Mouse (Mus musculus) thymus, postnatal 10 days (tissue): Measurements from ENCODE around the gene Kif1a.
A peak's percentile ranks its signal among the peaks of the same experiment; 100 is the strongest.

Experiments used
- DNase-seq, 2 experiments: peaks; one replicate each; pipeline ENCODE4 v3.0.0; 2021; ENCODE audit warnings: low spot score in 2 of 2

Kif1a gene

DNA sequence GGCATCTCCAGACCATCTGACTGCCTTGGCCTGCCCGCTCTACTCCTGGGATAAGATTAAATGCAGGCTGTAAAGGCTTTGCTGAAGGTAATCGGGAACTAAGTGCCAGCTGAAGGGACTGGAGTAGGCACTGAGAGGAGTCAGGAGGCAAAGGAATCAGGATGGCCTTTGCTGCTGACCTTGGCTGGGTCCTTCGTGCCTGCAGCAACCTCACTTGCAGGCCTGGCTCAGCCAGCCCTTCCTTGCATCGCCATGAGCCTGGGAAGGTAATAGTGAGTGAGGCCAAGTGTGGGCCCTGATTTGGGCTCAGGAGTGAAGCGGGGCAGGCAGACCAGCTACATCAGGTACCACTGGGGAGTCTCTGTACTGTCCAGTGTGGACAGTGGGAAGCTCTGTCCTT, 2.8 kb downstream of the Kif1a start:
- DNase-seq: no peak

DNA sequence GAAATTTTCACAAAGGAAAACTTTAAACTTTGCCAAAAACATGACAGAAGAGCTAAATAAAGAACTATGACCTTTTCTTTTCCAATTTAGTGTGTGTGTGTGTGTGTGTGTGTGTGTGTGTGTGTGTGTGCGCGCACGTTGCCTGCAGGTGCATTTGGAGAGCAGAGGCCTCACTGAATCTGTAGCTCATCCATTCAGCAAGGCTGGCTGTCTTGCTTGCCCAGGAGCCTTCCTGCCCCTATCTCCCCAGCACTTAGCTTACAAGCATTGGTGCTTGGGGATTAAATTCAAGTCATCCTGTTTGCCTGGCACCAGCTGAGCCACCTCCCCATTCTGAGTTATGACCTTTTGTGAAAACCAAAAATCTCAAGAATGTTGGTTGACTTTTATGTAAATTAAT, 9.2 kb downstream of the Kif1a start:
- DNase-seq: no peak

DNA sequence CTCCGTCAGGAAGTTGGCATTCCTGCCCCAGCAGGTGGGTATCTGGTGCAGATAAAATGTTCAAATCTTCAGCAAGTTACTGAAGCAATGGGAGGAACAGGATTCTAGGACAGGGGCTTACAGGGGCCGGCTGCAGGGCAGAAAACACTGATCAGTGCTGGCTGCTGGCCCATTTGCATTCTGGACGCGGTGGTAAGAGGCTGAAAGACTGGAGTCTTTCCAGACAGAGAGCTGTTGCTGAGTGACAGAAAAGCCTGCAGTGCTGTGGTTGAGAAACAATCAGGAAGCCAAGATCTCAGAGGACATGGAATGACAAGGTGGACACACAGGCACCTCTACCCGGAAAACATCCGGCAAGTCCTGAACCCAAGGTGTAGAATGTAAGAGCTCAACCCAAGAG, 16.6 kb downstream of the Kif1a start:
- no peak for DNase-seq

DNA sequence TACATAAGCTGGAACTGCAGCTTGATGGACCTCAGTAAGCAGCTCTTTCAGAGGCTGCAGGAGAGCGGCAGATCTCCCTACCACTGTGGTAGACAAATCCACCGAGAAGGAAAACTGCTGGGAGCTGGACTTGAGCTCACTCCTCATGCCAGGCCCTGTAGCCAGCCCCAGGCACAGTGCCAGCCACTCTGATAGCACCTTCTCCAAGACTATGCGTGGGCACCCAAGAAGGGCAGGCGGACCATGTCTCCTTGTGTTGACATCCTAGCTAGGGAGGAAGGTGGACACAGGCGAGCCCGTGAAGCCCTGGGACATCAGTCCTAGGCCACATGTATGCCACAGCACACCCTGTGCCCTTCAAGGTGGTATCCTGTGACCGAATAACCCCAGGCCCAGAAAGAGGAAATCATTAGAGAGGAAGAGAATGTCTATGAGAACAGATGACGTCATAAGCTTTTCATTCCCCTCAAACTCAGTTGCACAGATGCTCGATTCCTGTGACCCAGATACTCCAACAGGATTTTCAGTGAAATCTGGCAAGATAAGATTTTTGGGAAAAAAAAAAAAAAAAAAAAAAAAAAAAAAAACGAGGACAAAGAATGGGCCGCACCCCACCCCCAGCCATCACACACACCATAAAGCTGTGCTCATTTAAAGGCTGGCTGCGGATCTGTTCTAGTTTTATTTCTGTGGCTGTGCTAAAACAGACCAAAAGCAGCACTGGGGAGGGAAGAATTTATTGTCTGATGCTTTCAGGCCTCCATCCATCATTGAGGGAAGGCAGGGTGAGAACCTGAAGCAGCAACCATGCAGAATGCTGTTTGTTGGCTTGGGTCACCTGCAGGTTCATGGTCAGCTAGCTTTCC, 18.1 kb downstream of the Kif1a start:
- no peak for DNase-seq

DNA sequence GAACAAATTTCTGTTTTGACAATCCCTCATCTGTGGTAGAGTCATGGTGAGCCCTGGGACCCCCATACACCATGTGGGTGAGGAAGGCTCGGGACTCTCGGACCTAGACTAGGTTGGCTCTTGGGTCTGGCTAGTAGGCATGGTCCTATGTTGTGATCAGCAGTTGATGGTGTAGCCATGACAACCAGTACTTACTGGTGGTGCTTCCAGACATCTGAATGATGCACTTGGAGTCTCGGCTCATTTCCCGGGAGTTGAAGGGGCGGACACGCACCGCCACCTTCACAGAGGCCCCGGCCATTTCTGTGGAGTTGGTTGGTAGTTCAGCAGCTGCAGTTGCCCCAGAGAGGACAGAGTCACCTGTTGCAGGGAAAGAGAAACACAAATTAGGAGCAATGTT, 19.6 kb downstream of the Kif1a start:
- DNase-seq: no peak

DNA sequence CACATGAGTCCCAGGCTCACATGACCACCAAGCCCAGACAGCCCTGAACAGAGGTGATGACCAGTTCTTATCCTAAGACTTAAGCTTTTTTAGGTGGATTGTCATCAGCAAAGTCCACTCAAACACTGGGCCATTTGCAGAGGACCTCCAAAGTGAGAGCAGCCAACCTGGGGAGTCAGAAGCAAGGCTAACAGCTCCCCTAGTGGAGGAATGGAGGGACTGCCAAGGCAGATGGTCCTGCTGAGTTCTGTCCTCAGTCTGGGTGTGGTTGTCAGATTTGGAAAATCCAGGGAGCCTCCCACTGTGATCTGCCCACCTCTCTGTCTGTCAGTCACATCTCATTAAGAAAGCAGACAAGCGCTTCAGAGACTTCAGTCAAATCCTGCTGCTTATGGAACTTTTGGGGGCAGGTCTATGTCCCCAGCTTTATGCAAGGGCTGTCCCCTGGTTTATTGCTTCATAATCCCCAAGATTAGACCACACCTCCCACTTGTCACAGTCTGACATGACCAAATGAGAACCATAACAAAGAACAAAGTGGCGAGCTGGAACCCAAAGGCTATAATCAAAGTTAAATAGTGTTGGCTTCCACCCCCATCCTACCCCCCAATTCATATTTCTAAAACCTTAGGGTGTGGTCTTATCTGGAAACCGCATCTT, 20.7 kb downstream of the Kif1a start:
- DNase-seq: peak in 1 of 2 experiments; percentile 22

DNA sequence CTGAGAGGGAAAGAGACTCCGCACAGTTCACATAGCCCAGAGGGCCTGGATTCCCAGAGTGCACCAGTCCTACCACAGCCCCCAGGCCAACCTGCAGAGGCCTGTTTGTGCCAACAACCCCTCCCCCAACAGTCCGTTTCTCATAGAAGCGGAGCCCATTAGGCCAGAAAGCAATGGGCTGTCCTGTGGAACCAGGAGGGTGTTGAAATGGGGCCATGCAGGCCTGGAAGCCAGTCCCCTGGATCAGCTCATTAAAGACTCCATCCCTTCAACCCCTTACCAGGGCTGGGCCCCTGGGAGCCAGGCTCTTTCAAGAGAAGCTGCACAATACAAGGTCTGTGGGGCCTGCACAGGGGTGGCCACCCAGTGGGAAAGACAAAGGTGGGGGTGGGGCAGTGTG, 22.1 kb downstream of the Kif1a start:
- no peak for DNase-seq

DNA sequence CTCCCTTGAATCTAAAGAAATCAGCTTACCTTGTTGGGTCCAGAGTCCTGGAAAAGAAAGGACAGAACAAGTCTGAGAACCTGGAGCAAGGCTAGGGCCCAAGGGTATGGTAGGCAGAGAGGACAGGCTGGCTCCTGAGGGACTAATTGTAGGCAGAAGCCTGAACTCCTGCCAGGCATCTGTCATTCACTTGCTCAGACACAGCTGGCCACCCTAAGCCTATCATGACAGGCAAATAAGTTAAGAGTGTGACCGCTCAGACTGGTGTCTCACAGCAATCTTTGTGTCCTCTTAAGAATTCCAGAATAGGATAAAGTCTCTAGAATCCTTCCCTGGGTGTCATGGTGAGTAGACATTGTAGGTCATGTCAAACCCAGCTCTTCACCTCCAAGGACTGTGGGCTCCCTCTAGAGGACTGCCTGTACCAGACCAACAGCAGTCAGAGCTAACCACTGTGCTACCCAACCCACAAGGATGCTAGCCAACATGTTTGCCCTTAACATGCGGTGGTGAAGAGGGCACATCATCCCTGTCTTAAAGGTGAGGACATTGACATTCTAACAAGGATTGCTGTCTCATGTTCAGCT, 29.4 kb downstream of the Kif1a start:
- no peak for DNase-seq

DNA sequence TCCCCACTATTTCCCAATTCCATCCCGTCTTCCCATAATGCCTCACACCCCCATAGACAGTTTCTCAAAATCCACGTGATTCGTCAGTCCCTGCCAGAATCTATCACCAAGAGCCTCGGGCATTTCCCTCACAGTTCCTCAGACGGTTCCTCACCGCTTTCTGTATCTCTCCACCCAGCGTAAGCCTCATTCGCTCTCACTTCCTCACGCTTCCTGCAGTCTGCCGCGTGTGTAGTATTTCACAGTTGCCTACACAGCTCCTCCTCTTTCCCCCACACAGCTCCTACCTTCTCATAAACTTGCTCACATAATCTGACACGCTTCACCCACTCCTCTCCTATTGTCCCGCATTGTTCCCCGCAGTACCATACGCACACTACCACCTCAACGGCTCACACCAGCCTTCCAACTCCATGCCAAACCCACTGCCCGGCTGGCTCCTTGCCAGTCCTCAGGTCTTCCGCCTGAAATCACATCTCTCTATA, 30.2 kb downstream of the Kif1a start:
- no peak for DNase-seq

DNA sequence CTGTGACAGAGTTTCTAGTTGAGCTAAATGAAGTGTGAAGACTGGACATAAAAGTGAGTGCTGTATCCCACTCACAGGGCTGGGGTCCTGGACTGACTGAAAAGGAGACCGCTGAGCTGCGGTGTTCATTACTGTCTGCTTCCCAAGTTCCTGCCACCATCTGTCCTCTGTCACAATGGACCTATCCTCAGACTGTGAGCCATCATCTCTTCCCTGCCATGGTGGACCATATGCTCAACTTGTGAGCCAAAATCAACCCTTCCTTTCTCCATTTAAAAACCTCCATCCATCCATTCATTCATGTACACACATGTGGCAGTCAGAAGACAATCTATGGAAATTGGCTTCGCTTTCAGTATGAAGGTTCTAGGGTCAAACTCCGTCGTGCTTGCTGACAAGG, 30.9 kb downstream of the Kif1a start:
- DNase-seq: no peak

DNA sequence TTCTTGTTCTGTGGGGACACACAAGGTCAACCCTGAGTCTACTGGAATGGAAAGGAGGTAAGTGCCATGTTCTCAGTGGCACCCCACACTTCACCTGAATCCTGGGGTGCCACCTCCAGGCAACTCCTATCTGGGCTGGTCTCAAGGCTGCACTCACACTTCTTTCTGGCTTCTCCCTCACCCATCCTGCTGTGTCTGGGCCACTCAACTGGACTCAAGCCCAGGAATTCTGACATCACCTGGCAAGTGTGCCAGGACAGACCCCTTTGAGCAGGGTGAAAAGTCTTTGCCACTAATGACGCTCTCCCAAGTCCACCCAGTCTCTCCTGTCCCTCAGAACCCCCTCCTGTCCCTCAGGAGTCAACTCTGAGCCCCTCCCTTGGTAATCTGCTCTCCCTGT, 33.2 kb downstream of the Kif1a start:
- DNase-seq: no peak

DNA sequence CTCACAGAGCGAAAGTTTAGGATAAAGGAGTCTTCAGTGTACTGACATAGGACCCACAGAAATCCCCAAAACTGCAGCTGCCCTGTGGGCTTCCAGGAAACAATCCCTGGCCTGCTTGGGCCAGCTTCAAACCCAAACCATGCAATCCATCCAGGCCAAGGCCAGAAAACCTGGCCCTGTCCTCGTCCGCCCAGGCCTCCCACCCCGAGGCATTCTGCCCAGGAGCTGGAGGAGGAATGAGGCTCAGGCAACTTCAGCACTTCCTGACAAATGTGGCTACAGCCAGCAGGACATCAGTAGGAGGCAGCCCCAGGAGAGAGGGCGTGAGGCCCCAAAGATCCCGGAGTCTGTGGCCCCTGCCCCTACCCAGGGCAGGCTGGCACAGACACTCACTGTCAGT, 36.1 kb downstream of the Kif1a start:
- DNase-seq: no peak

DNA sequence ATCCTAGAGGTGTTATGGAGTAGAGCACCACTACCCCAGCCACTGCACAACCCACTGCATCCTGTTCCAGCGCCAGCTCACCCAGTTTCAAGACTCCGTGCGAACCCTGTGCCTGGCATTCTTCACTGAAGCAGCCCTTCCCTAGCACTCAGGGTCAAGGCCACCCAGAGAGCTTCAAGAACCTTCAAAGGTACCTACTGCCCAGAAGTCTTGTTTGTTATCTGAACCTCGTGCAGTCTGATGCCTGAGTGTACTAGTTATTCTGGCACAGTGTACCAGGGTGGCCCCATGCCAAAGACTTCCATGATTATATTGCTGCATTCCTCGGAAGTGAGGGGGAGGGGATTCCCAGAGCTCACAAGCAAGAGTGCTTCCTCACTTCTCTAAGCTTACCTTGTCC, 38.1 kb downstream of the Kif1a start:
- DNase-seq: no peak

DNA sequence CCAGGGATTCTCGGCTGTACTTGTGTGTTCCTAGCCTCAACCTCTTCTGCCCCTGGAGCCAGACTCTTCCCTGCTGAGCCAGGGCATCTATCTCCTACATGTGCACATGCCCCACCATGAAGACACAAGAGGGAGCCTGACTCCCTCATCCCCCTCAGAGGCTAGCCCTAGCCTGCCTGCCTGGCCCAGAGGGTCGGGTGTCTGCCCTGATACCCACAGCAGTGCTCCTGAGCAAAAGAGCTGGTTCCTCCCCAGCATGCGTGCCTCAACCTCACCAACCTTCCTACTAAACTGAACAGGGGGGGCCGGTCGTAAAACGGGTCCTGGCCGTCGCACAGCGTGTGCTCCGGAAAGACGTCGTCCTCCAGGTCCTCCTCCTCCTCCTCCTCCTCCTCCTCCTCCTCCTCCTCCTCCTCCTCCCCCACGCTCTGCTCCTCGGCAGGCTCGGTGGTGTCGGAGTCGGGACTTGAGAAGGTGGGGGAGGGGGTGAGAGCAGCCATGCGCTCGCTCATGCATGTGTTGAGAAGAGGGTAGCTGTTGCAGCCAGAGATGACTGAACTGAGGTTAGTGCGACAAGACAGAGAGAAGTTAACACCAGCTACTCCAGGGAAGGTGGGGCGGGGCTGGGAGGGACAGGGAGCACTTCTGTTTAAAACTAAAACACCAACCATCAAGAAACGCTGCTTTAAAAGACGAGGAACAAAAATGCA, 50.5 kb downstream of the Kif1a start:
- no peak for DNase-seq

DNA sequence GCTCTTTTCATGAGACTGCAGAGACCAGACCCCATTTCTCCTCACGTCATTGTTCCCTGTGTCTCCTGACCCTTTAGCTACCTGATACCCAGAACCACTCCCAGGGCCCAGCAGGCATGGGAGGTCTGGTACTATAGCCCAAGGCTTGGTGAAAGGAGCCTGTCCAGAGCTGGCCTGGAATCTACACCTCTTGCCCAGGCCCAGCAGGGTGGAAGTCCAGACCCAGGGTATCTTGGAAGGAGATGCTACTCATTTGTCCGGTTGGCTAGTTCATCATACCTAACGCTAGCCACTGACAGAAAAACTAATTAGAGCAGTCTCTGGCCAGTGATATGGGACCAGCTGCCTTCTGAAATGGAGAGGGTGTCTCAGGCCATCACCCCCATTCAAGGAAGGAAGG, 51.7 kb downstream of the Kif1a start:
- no peak for DNase-seq

DNA sequence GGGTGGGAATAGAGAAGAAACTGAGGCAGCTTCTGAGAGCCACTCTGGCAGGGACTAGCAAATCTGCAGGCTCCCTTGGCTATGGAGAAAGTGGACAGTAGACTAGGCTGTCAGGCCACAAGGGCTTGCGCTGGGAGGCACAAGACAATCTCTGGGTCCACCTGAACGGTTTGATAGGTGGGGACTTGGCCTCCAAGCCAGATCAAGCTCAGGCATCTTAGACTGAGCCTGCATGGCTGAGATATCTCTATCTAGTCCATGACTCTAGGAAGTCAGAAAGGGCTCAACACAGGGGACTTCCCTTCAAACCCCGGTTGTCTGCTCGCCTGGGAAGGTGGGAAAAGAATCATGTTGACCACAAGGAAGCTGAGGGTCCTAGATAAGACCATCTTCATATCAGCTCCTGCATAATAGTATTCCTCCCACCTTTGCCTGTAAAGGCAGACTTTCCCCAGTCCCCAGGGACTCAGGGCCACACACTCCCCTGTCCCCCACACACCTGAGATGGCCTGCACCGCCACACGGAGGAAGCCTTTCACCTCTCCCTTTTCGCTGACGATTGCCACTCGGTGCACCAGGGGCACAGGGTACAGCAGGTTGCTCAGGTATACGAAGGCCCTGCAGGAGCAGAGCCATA, 55.5 kb downstream of the Kif1a start:
- no peak for DNase-seq

DNA sequence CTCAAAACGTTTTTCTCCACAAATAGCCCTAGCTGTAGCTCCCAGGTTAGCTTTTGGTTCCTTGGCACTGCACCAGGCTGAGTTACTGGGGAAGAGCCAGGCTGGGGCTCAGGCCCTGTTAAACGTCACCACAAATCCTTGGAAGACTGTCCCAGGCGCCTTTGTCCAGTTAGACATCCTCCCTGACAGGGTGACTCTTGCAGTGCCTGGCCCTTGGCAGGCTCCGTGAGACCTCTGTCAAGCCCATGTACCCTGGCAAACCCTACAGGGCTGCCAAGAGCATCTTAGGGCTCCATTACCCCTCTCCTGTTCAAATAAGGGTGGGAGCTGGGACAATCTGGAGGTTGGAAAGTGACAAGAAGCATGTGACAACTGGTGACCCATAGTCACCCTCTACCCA, 65.8 kb downstream of the Kif1a start:
- no peak for DNase-seq

DNA sequence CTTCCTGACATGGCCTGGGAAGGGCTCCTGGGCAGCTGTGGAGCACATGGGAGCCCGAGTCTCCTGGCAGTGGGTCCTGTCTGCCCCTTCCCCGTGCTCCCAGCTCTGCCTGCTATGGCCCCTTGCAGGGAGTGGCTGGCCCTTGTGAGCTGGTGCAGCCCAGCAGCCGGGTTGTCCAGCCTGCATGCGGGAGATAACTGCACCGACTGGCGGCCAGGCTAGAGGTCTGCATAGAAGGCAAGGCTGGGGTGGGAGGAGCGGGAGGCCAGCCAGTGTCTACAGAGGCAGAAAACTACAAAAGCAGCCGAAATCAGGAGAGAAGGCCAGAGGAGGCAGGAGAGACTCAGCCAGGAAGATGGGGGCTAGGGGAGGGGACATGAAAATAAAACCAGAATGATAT, 67.8 kb downstream of the Kif1a start:
- DNase-seq: no peak

DNA sequence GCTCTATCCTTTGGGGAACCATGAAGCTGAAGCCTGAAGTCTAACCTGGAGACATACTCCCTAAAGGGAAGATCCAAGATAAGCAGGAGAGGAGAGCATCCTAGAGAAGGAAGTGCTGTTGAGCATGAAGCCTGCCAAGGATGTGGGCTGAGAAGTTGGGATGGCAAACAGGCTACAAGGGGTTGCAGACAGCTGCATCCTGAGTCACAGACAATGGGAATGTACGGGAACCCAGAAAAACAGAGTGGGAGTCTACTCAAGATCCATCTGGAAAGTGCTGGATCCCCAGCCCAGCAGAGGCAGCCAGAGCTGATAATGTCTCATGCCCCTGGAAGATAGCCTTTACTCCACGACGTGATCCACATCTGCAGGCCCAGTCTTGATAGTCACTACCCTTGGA, 70.6 kb downstream of the Kif1a start:
- no peak for DNase-seq

DNA sequence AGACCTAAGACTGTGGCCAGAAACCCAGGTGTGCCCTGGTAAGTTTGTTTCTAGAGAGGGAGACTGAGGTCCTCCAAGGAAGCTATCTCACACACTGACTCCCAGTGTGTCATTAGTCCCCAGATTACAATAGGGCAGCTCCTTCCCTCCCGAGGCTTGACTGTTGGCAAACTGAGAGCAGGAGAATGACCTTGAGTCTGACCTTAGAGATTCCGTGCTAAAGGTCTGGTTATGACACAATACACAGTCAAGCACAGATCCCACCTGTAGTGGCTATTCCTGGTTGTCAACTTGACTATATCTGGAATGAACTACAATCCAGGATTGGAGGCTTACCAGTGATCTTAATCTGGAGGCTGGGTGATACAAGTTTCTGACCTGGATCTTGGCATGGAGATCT, 71.7 kb downstream of the Kif1a start:
- DNase-seq: no peak

DNA sequence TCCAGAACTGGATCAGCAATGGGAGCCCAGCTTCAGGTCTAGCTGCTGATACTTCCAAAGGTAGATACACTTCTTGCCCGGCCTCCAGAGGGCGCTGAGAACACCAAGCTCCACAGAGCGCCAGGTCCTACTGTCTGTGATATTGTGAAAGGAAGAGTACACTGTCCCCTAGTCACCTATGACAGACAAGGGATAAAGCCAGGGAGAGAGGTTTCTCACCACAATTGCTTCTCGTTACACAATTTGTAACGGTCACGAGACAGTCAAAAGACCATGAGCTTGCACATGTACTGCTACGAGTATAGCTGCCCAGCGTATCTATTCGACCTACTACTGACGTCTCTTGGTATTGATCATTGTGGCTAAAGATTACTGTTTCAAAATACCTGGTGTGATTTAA, 72.4 kb downstream of the Kif1a start:
- no peak for DNase-seq

DNA sequence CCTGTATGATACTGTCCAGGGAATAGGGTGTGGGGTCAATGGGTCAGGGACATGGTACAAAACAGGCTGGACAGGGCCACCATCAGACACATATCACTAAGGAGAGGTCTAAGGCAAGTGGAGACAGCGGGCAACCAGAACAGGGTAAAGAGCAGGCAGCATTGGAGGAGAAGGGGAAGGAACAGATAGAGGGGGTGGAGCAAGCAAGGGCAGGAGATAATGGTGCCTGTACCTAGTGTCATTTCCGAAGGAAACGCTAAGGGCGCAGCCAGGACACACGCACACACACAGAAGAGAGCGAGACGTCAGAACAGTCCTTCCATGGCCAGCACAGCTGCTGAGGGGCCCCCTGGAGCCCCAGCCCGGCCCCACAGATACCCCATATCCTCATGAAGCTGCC, 75.2 kb downstream of the Kif1a start:
- DNase-seq: no peak
